Mouse (Mus musculus): ENCODE results near the gene Fkbp10. TPM values are rescaled to one million over a fixed set of nuclear protein-coding genes. Genes with fewer than 3 reads are reported as not detected.

The Fkbp10 gene
- 0.66 TPM for polyA plus RNA-seq (2014; fragmentation: Illumina TruSeq; extraction: RNeasy Lipid Tissue Mini Kit (QIAGEN cat#74804); ENCODE audit: low read depth, low replicate concordance)

DNA sequence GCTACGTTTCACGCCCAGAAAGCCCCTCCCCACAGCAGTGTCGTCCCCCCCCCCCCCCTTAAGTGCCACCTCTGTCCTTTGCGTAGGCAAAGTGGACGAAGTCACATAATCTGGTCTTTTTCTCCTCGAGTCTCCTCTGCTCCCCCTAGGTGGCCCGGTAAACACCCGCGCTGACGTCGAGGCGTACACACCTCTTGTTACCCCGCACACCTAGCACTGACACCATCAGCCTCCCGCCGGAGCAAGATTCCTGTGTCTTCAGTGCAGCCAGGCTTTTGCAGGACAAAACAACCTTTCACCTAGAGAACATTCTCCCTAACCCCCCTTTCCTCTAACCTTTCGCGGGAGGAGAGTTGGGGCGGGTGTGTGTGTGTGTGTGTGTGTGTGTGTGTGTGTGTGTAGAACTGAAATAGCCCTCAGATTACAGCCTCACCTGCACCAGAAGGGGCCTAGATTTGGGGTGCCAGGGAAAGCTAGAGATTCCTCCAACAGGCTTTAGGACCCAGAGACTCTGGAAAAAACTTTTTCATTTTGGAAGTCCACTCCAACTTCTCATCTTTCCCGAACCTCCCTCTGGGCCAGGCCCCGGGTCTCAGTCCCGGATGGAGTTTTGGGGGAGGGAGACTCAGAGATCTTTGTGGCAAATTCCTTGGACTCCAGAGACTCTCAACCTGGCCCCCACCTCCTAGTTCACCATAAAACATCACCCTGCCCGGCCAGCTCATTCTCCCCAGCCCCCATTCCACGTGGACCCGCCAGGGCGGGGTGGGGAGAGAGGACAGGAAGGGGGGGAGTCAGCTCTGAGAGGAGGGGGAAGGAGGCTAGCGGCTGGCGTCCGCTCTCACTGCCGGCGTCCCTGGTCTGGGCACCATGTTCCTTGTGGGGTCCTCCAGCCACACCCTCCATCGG lies at the start of gene Fkbp10:
TSS of gene Fkbp10 (plus strand) at position 784 of the 909 bp plus-strand sequence.

GRCm38 (mm10) chr11:100397600-100398389 lies 17.7 kb upstream of the Fkbp10 start, which contains the start of gene Jup:
Gene Jup, minus strand, starts transcription at chr11:100397763.

GRCm38 (mm10) chr11:100414021-100414913 lies 1.2 kb upstream of the Fkbp10 start, which contains the start of gene P3h4:
Gene P3h4, minus strand, starts transcription at chr11:100414836.

GRCm38 (mm10) chr11:100441797-100442196 lies 26.3 kb downstream of the Fkbp10 start, which contains the start of the genes Nt5c3b and Klhl10:
Gene Nt5c3b, minus strand, starts transcription at chr11:100441808.
Gene Klhl10, plus strand, starts transcription at chr11:100441917.

DNA sequence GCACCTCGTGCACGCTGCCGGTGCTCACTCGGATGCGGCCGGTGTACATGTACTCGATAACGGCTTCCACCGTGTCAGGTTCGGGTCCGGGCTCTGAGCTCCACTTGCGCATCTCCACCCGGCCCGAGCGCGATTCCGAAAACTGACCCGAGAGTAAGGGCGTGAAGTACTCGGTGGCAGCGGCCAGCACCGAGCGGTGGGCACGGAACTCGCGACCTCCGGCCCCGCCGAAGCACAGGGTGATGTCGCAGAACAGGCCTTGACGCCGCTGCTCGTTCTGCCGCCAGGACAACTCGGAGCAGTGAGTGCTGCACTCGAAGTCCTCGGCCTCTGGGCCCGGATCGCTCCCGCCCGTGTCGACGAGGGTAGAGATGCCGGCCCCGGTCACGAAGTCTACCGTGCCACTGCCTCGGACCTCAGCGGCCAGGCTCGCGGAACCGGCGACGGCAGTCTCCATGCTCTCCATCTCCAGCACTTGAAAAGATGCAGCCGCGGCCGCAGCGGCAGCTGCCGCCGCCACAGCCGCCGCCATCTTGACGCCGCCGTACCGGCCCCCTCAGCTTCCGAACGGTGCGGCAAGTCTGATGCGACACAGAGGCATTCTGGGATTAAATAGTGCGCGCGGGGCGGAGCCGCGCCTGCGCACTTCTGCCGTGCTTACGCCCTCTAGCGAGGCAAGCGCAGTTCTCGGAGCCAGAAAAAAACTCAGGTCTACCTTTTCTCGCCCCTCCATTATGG lies 56.9 kb downstream of the Fkbp10 start, which contains the start of gene Klhl11:
TSS of gene Klhl11 (minus strand) at position 545 of the 738 bp plus-strand sequence.

Other genes with a start within 250 kb of the Fkbp10 start
- gene Krt9, start 222.5 kb upstream of the Fkbp10 start, polyA plus RNA-seq (2014; fragmentation: Illumina TruSeq; extraction: RNeasy Lipid Tissue Mini Kit (QIAGEN cat#74804); ENCODE audit: low read depth, low replicate concordance), result not detected
- not detected for gene Krt14, start 208.1 kb upstream of the Fkbp10 start, polyA plus RNA-seq (2014; fragmentation: Illumina TruSeq; extraction: RNeasy Lipid Tissue Mini Kit (QIAGEN cat#74804); ENCODE audit: low read depth, low replicate concordance)
- gene Krt16, start 166.8 kb upstream of the Fkbp10 start, polyA plus RNA-seq (2014; fragmentation: Illumina TruSeq; extraction: RNeasy Lipid Tissue Mini Kit (QIAGEN cat#74804); ENCODE audit: low read depth, low replicate concordance), result not detected
- gene Krt17, start 154.7 kb upstream of the Fkbp10 start, polyA plus RNA-seq (2014; fragmentation: Illumina TruSeq; extraction: RNeasy Lipid Tissue Mini Kit (QIAGEN cat#74804); ENCODE audit: low read depth, low replicate concordance), result not detected
- not detected for gene Krt42, start 145.8 kb upstream of the Fkbp10 start, polyA plus RNA-seq (2014; fragmentation: Illumina TruSeq; extraction: RNeasy Lipid Tissue Mini Kit (QIAGEN cat#74804); ENCODE audit: low read depth, low replicate concordance)
- 1,895 TPM for gene Eif1, start 95.8 kb upstream of the Fkbp10 start, polyA plus RNA-seq (2014; fragmentation: Illumina TruSeq; extraction: RNeasy Lipid Tissue Mini Kit (QIAGEN cat#74804); ENCODE audit: low read depth, low replicate concordance)
- not detected for gene Gast, start 81.3 kb upstream of the Fkbp10 start, polyA plus RNA-seq (2014; fragmentation: Illumina TruSeq; extraction: RNeasy Lipid Tissue Mini Kit (QIAGEN cat#74804); ENCODE audit: low read depth, low replicate concordance)
- 0.54 TPM for gene Hap1, start 59.6 kb upstream of the Fkbp10 start, polyA plus RNA-seq (2014; fragmentation: Illumina TruSeq; extraction: RNeasy Lipid Tissue Mini Kit (QIAGEN cat#74804); ENCODE audit: low read depth, low replicate concordance)
- gene Jup, start 17.9 kb upstream of the Fkbp10 start, polyA plus RNA-seq (2014; fragmentation: Illumina TruSeq; extraction: RNeasy Lipid Tissue Mini Kit (QIAGEN cat#74804); ENCODE audit: low read depth, low replicate concordance), result 5.2 TPM
- 0.88 TPM for gene P3h4, start 861 bp upstream of the Fkbp10 start, polyA plus RNA-seq (2014; fragmentation: Illumina TruSeq; extraction: RNeasy Lipid Tissue Mini Kit (QIAGEN cat#74804); ENCODE audit: low read depth, low replicate concordance)
- gene Nt5c3b, start 26.1 kb downstream of the Fkbp10 start, polyA plus RNA-seq (2014; fragmentation: Illumina TruSeq; extraction: RNeasy Lipid Tissue Mini Kit (QIAGEN cat#74804); ENCODE audit: low read depth, low replicate concordance), result 7.8 TPM
- gene Klhl10, start 26.2 kb downstream of the Fkbp10 start, polyA plus RNA-seq (2014; fragmentation: Illumina TruSeq; extraction: RNeasy Lipid Tissue Mini Kit (QIAGEN cat#74804); ENCODE audit: low read depth, low replicate concordance), result 0.69 TPM
- 5.7 TPM for gene Klhl11, start 57.0 kb downstream of the Fkbp10 start, polyA plus RNA-seq (2014; fragmentation: Illumina TruSeq; extraction: RNeasy Lipid Tissue Mini Kit (QIAGEN cat#74804); ENCODE audit: low read depth, low replicate concordance)
- gene Acly, start 112.3 kb downstream of the Fkbp10 start, polyA plus RNA-seq (2014; fragmentation: Illumina TruSeq; extraction: RNeasy Lipid Tissue Mini Kit (QIAGEN cat#74804); ENCODE audit: low read depth, low replicate concordance), result 137 TPM
- gene Ttc25, start 129.9 kb downstream of the Fkbp10 start, polyA plus RNA-seq (2014; fragmentation: Illumina TruSeq; extraction: RNeasy Lipid Tissue Mini Kit (QIAGEN cat#74804); ENCODE audit: low read depth, low replicate concordance), result 0.41 TPM
- 7.9 TPM for gene Cnp, start 159.2 kb downstream of the Fkbp10 start, polyA plus RNA-seq (2014; fragmentation: Illumina TruSeq; extraction: RNeasy Lipid Tissue Mini Kit (QIAGEN cat#74804); ENCODE audit: low read depth, low replicate concordance)
- 7.5 TPM for gene Nkiras2, start 203.5 kb downstream of the Fkbp10 start, polyA plus RNA-seq (2014; fragmentation: Illumina TruSeq; extraction: RNeasy Lipid Tissue Mini Kit (QIAGEN cat#74804); ENCODE audit: low read depth, low replicate concordance)
- 227 TPM for gene Dnajc7, start 204.5 kb downstream of the Fkbp10 start, polyA plus RNA-seq (2014; fragmentation: Illumina TruSeq; extraction: RNeasy Lipid Tissue Mini Kit (QIAGEN cat#74804); ENCODE audit: low read depth, low replicate concordance)